Mouse (Mus musculus): ENCODE measurements around the gene Cd37. TPM values are rescaled to one million over a fixed set of nuclear protein-coding genes. Genes with fewer than 3 reads are reported as not detected.

Gene Cd37
- polyA plus RNA-seq, 1 experiment from 2014 or later: 1.2 TPM

DNA sequence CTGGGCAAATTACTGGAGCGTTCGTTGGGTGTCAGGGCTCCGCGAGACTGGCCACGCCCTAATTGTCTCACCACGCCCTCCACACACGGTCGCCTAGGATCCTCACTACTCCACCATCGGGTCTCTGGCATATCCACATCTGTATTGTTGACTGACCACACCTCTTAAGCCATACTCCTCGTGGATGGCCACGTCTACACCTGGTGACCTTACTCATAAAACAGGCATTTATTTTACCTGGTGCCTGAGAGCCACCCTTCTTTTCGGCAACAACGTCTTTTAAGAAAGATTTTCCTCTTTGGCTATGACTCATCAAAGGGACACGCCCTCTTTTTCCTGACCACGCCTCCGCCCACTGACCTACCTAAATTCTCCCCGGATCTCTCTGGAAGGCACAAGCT, 27.1 kb downstream of the Cd37 start, which contains the start of gene Dkkl1:
Gene Dkkl1, minus strand, starts transcription at position 297 of the 401 bp plus-strand sequence.
- Histone ChIP-seq H3K36me3 (no peaks in the 10 kb centered on the region), H3K4me3 (peak within 1 kb of the TSS; percentile 23; the same call in 1 of the 2 replicates), H3K4me1 (peaks cover 20% of the 10 kb centered on the region), H3K9me3 (replicated peaks) (no peaks in the 10 kb centered on the region), H3K27me3 (ENCODE audit: low read depth, poor library complexity, severe bottlenecking) (peaks cover 50% of the 10 kb centered on the region), H3K27ac (no peak within 1 kb of the TSS)
- 4% methylated on average over 17 of the region's 17 CpGs for WGBS
- no peak for DNase-seq (ENCODE audit: low spot score)

DNA sequence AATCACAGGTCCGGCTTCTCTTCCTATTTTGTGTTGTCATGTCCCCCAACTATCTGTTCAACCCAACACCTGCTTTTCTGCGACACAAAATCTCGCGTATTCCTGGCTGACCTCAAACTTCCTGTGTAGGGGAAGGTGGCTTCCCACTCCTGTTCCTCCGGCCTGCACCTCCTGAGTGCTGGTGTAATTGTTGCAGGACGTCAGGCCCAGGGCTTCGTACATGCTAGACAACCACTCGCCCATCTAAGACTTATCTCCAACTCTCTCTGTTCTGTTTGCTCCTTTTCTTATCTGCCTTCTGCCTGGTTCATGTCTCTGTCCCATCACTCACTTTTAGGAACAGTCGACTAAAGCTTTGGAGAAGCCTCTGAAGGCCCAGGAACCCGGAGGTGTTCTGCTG, 27.8 kb downstream of the Cd37 start:
- peaks cover 19% of the 10 kb centered on the region for H3K4me1 ChIP-seq
- H3K4me3 ChIP-seq: no peak overlapping the region
- WGBS: 69% methylated on average over 10 of the region's 10 CpGs
- H3K9me3 ChIP-seq (replicated peaks): no peaks in the 10 kb centered on the region
- H3K27me3 ChIP-seq (ENCODE audit: low read depth, poor library complexity, severe bottlenecking): peaks cover 50% of the 10 kb centered on the region
- H3K36me3 ChIP-seq: no peaks in the 10 kb centered on the region
- no peak overlapping the region for H3K27ac ChIP-seq
- DNase-seq (ENCODE audit: low spot score): no peak

DNA sequence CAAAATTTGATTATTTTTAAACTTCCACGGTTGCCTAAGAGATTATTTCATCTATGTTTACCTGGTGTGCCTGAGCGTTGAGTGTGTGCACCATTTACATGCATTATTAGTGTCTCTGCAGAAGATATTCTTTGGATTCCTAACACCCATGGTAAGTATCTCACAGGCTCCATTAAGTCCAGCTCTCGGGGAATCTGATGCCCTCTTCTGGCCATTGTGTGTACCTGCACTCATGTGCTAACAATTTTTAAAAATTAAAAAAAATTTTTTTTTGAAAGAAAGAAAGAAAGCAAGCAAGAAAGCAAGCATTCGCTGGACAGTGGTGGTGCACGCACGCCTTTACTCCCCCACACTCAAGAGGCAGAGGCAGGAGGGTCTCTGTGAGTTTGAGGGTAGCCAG, 30.7 kb downstream of the Cd37 start:
- Histone ChIP-seq H3K4me3 (no peak overlapping the region), H3K27ac (no peak overlapping the region), H3K27me3 (ENCODE audit: low read depth, poor library complexity, severe bottlenecking) (peaks cover 53% of the 10 kb centered on the region), H3K36me3 (no peaks in the 10 kb centered on the region), H3K9me3 (replicated peaks) (no peaks in the 10 kb centered on the region), H3K4me1 (peaks cover 12% of the 10 kb centered on the region)
- WGBS: 78% methylated on average over 6 of the region's 6 CpGs
- DNase-seq (ENCODE audit: low spot score): no peak

DNA sequence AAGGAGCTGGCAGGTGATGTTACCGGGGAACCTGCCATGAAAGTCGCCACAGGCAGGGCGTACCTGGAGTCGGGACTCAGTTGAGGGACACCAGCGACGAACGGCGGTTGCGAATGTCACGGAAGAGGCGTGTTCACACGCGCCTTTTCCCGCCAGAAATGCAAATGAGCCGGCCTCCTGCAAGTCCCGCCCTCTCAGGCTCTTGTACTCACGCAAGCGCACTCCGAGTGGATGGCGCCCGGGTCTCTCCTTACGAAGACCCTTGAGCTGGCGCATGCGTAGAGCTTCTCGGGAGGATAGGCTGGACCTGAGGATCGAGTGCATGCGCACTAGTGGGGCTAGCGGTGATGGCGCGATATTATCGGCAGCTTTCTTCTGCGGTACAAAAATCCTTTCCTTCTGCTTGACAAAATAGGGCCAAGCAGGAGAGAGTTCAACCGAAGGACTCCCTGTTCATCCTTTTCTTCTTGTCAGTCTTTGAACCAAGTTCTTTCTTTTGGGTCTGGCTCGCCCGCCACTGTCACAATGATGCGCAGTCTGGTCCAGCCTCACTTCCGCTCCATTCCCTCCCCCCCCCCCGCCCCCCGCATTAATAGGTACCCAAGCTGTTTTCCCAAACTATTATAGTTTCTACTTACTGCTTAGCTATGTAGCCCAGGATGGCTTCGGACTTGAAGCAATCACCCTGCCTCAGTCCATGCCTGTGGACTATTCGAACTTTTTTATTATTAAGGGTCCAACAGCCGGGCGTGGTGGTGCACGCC, 34.4 kb downstream of the Cd37 start, which contains the start of gene Ccdc155:
Gene Ccdc155, minus strand, starts transcription at position 513 of the 764 bp plus-strand sequence.
- peak; percentile 98 for DNase-seq (ENCODE audit: low spot score)
- Histone ChIP-seq H3K36me3 (no peaks in the 10 kb centered on the region), H3K4me1 (peaks cover 5% of the 10 kb centered on the region; the same call in 1 of the 2 replicates), H3K27ac (peak within 1 kb of the TSS; percentile 85), H3K27me3 (ENCODE audit: low read depth, poor library complexity, severe bottlenecking) (peaks cover 36% of the 10 kb centered on the region), H3K4me3 (peak within 1 kb of the TSS; percentile 53), H3K9me3 (replicated peaks) (no peaks in the 10 kb centered on the region)
- WGBS: 8% methylated on average over 44 of the region's 44 CpGs

DNA sequence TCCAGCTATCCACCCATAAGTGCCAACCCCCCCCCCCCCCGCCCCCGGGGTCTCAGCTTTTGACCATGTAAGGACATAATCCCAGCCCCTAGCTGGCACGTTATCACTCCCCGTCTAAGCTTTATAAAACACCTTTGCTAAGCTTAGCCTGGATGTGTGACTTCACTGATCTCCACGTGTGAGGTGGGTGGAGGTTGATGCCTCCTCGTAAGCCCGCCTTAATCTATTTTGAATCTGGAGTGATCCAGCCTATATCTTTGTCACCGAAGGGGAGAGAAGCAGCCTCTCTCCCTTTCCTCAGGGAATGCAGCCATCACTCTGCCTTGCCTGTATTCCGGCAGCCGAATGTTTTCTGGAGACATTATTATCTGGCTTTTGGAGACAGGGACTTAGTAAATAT, 36.3 kb downstream of the Cd37 start:
- Histone ChIP-seq H3K4me1 (peaks cover 13% of the 10 kb centered on the region; the same call in 1 of the 2 replicates), H3K36me3 (no peaks in the 10 kb centered on the region), H3K27ac (no peak overlapping the region), H3K4me3 (no peak overlapping the region), H3K9me3 (replicated peaks) (no peaks in the 10 kb centered on the region), H3K27me3 (ENCODE audit: low read depth, poor library complexity, severe bottlenecking) (peaks cover 30% of the 10 kb centered on the region)
- 44% methylated on average over 10 of the region's 10 CpGs for WGBS
- no peak for DNase-seq (ENCODE audit: low spot score)

DNA sequence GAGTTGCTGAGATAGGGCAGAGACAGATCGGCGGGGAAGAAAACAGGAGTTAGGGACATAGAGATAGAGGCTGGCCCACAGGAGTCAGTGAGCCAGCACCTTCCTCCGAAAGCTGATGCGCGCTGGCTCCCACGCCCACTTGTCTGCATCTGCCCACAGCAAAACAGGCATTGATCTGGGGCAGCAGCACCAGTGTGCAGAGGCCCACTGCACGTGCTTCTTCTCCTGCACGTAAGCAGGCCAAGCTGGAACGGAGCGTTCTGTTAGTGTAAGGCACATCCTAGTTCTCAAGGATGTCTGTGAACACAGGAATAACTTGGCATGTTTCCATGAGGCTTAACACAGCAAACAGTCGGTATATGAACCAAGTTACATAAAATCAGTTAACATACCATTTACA, 40.0 kb downstream of the Cd37 start:
- Histone ChIP-seq H3K4me1 (peaks cover 33% of the 10 kb centered on the region), H3K9me3 (replicated peaks) (no peaks in the 10 kb centered on the region), H3K27ac (no peak overlapping the region), H3K36me3 (no peaks in the 10 kb centered on the region), H3K4me3 (no peak overlapping the region), H3K27me3 (ENCODE audit: low read depth, poor library complexity, severe bottlenecking) (peaks cover 54% of the 10 kb centered on the region)
- 81% methylated on average over 11 of the region's 11 CpGs for WGBS
- DNase-seq (ENCODE audit: low spot score): no peak

DNA sequence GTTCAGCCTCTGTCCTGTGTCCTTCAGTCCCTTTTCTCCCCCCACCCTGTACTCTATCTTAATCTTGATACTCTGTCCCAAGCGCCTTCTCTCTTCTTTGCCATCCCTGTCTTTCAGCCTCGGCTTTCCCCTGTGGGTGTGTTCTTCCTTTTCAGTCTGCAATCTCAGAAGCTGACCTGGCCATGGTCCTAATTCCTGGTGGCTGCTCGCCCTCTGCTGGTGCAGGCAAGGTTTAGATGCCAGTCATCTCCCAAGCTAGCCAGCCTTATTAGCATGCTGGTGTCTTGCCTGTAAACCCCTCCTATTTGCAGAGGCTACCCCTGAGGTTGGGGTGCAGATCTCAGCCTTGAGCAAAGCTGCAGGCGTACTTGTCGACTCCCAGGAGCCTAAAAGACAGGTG, 40.5 kb downstream of the Cd37 start:
- Histone ChIP-seq H3K9me3 (replicated peaks) (no peaks in the 10 kb centered on the region), H3K27ac (no peak overlapping the region), H3K27me3 (ENCODE audit: low read depth, poor library complexity, severe bottlenecking) (peaks cover 51% of the 10 kb centered on the region), H3K4me3 (no peak overlapping the region), H3K4me1 (peaks cover 35% of the 10 kb centered on the region), H3K36me3 (no peaks in the 10 kb centered on the region)
- 11% methylated on average over 5 of the region's 5 CpGs for WGBS
- peak; percentile 77 for DNase-seq (ENCODE audit: low spot score)

DNA sequence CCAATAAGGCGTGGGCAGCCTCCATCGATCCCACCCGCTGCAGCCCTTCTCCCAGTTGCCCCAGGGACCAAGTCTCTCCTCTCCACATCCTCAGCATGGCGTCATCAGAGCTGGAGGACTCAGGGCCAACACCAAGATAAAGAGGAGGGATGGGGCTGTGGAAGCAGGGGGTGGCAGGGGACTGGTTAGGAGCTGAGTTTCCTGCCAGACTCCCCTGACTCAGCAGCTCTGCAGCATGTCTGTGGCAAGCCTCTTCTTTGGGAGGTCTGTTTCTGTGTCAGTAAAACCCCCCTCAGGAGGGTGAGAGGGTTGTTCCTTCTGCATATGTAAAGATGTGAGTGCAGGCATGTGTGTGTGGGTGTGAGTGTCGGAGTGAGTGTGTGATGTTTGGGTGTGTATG, 41.9 kb downstream of the Cd37 start:
- Histone ChIP-seq H3K4me3 (no peak overlapping the region), H3K27ac (0 out of 2 replicates have a peak overlapping the region, but pooled peaks have one; percentile 26), H3K27me3 (ENCODE audit: low read depth, poor library complexity, severe bottlenecking) (peaks cover 46% of the 10 kb centered on the region), H3K4me1 (peaks cover 49% of the 10 kb centered on the region), H3K9me3 (replicated peaks) (no peaks in the 10 kb centered on the region), H3K36me3 (no peaks in the 10 kb centered on the region)
- WGBS: 66% methylated on average over 5 of the region's 5 CpGs
- no peak for DNase-seq (ENCODE audit: low spot score)

DNA sequence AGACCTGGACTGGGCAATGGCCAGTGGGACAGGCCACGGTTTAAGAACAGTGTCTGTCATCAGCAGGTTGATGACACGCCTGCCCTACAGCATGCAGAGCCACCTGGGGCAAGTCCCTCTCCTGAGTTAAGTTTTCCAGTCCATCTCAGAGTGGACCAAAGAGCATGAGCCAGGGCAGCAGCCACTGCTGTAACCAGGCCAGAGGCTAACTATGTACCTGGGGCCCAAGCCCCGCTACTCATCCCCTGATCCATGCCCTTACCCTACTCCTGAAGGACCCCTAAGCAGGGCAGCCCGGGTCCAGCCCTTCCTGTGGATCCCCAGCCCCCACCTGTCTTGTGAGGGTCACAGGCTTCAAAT, 42.8 kb downstream of the Cd37 start:
- Histone ChIP-seq H3K4me1 (peaks cover 57% of the 10 kb centered on the region), H3K27me3 (ENCODE audit: low read depth, poor library complexity, severe bottlenecking) (peaks cover 52% of the 10 kb centered on the region)
- no peak for DNase-seq (ENCODE audit: low spot score)

DNA sequence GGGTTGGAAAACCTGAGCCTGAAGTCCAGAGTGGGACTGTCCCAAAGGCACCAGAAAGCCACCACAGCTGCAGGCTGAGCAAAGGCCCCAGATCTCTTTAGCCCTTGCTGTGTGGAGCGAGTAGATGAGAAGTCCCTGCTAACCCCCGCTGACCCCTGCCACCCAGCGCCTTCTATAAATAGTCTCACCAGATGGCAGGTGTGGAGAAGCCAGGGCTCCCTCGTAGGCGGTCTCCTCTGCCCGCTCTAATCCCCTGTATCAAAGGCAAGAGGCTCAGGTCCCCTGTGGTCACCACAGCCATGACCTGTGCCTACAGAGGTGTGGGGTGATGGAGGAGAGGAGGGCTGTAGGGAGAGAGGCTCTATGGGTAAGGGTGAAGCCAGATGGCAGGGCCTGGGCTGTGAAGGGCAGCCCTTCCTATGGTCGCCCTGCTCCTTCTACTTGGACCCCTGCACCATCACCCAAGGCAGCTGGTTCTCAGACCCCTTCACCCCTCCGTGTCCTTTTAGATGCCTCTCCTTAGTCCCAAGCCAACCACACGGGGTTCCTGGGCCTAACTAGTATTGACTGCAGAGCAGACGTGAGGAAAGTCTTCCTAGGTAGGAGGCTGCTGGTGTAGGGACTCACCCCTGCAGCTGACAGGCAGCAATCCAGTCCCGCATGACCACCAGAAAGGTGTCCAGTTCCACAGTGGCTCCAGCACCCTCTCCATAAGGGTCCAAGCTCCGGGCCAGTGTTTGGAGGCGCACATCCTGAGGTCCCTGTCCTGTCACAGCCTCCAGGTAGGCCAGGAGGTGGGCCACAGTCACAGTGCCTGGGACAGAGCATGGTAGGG, 43.4 kb downstream of the Cd37 start:
- Histone ChIP-seq H3K36me3 (no peaks in the 10 kb centered on the region), H3K27me3 (ENCODE audit: low read depth, poor library complexity, severe bottlenecking) (peaks cover 56% of the 10 kb centered on the region), H3K27ac (peak overlapping the region; percentile 26; the same call in 1 of the 2 replicates), H3K4me1 (peaks cover 61% of the 10 kb centered on the region), H3K9me3 (replicated peaks) (no peaks in the 10 kb centered on the region), H3K4me3 (no peak overlapping the region)
- WGBS: 53% methylated on average over 13 of the region's 13 CpGs
- no peak for DNase-seq (ENCODE audit: low spot score)

More for the DNA sequence above, 42.8 kb downstream of the Cd37 start:
- Histone ChIP-seq H3K27ac (peak overlapping the region; percentile 26; the same call in 1 of the 2 replicates), H3K36me3 (no peaks in the 10 kb centered on the region), H3K9me3 (replicated peaks) (no peaks in the 10 kb centered on the region), H3K4me3 (no peak overlapping the region)
- WGBS: 90% methylated on average over 4 of the region's 4 CpGs

DNA sequence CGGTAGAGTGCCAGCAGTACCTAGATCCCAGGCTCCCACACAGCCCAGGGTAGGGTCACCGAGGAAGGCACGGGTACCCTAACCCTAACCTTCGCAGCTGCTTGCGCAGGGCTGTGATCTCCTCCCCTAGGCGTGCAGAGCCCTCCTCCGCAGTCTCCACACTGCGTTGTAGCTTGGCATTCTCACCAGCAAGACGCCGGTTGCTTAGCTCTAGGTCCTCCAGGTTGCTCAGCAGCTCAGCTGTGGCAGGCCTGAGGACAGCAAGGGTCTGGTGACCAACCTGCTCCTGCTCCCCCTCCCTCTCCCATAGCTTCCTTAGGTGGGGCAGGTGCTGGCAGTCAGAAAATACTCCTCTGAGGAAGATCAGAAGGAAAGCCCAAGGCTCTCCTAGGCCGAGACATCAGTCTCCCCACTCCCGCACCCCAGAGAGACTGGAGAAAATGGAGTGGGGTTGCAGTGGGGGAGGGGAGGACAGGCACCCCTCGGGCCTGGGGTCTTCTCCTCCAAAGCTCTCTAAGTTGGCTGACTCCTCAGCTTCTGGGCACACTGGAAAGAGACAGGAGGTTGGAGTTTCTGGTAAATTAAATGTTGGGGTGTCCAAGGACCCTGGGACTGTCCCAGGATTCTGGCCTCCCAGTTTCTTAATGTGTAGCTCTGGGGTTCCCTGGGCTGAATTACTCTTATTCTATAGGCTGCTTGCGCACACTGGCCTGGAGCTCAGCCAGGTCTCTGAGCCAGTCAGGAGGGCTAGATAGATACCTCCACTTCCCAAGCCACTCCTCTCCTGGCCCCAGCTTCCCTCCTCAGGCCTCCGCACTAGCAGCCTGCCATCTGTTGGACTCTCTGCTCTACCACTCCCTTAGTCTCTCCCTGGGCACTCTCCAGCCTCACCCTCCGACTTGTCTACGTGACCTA, 44.8 kb downstream of the Cd37 start:
- H3K9me3 ChIP-seq (replicated peaks): no peaks in the 10 kb centered on the region
- H3K27me3 ChIP-seq (ENCODE audit: low read depth, poor library complexity, severe bottlenecking): peaks cover 56% of the 10 kb centered on the region
- no peak overlapping the region for H3K4me3 ChIP-seq
- no peak for DNase-seq (ENCODE audit: low spot score)
- 0 out of 2 replicates have a peak overlapping the region, but pooled peaks have one; percentile 0 for H3K27ac ChIP-seq
- H3K4me1 ChIP-seq: peaks cover 66% of the 10 kb centered on the region
- 72% methylated on average over 17 of the region's 17 CpGs for WGBS
- H3K36me3 ChIP-seq: no peaks in the 10 kb centered on the region

DNA sequence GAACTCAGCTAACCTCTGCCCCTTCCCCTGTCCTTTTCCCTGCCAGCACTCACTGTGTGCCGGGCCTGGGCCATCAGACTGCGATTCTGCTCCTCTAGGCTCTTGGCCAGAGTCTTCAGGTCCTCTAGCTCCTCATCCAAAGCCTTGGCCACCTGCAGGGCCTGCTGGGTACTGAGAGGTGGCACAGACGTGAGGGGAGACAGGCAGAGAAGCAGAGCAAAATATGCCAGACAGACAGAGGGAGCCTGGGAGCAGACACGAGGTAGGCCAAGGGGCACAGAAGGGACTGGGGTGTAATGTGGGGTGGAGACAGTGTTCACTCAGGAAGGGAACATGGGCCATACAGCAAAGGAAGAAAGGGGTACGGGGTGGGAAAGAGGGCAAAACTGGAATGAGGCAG, 45.5 kb downstream of the Cd37 start:
- H3K4me1 ChIP-seq: peaks cover 68% of the 10 kb centered on the region
- DNase-seq (ENCODE audit: low spot score): no peak
- 62% methylated on average over 5 of the region's 5 CpGs for WGBS
- peak overlapping the region; percentile 50 for H3K27ac ChIP-seq
- no peaks in the 10 kb centered on the region for H3K9me3 ChIP-seq (replicated peaks)
- H3K4me3 ChIP-seq: no peak overlapping the region
- H3K36me3 ChIP-seq: no peaks in the 10 kb centered on the region
- H3K27me3 ChIP-seq (ENCODE audit: low read depth, poor library complexity, severe bottlenecking): peaks cover 63% of the 10 kb centered on the region
